Mouse (Mus musculus) embryonic fibroblast, embryonic 13.5 days (primary cell): ENCODE data around the gene Myo5a. TPM values are rescaled to one million over a fixed set of nuclear protein-coding genes. Genes with fewer than 3 reads are reported as not detected.

Experiments
- H3K27ac ChIP-seq: 2 replicates; pipeline ENCODE4 v1.5.1; 2012; ENCODE audit warnings: low read length, control low read depth, inconsistent platforms; ENCODE audit not compliant: insufficient read depth
- H3K4me1 ChIP-seq: 2 replicates; pipeline ENCODE4 v1.6.1; 2011; ENCODE audit warnings: low read length; ENCODE audit not compliant: control insufficient read depth, insufficient read depth
- H3K4me3 ChIP-seq: 2 replicates; pipeline ENCODE4 v1.5.1; 2011; ENCODE audit warnings: mild to moderate bottlenecking, control low read depth, low read length; ENCODE audit not compliant: insufficient read depth
- CTCF ChIP-seq: IDR thresholded peaks from 2 replicates; pipeline ENCODE4 v1.5.1; 2011; ENCODE audit warnings: mild to moderate bottlenecking, control low read depth, low read length, moderate library complexity, borderline replicate concordance; ENCODE audit not compliant: insufficient read depth
- POLR2A ChIP-seq: IDR thresholded peaks from 2 replicates; pipeline ENCODE4 v1.6.1; 2011; ENCODE audit warnings: low read depth, mild to moderate bottlenecking, control low read depth, low read length, moderate library complexity
- polyA plus RNA-seq: library from polyadenylated mRNA; stranded (reverse); fragments of >200 nt; gene quantifications from 2 replicates; pipeline ENCODE4 v1.2.4, GENCODE M21; 2011; ENCODE audit warnings: low read depth; ENCODE audit not compliant: missing spikeins, insufficient read length

Gene Myo5a
- polyA plus RNA-seq, 1 experiment, result 103 TPM

GRCm38 (mm10) chr9:75098937-75099336 lies 28.1 kb downstream of the Myo5a start:
- H3K4me1 ChIP-seq, result peaks cover 3% of the 10 kb centered on the region; the same call in 1 of the 2 replicates
- TF ChIP-seq CTCF (no peak), POLR2A (no peak)
- H3K4me3 ChIP-seq, result no peak overlapping the region
- H3K27ac ChIP-seq, result no peak overlapping the region

- H3K4me3 ChIP-seq, result no peak overlapping the region
- no peak for TF ChIP-seq CTCF
- TF ChIP-seq POLR2A, result no peak
- no peak overlapping the region for H3K27ac ChIP-seq
- peaks cover 2% of the 10 kb centered on the region; the same call in 1 of the 2 replicates for H3K4me1 ChIP-seq
Observed at GRCm38 (mm10) chr9:75100157-75100781, 29.5 kb downstream of the Myo5a start.

- no peak overlapping the region for H3K4me3 ChIP-seq
- no peak for TF ChIP-seq CTCF
- TF ChIP-seq POLR2A, result no peak
- H3K27ac ChIP-seq, result no peak overlapping the region
- H3K4me1 ChIP-seq, result no peaks in the 10 kb centered on the region
Observed at GRCm38 (mm10) chr9:75102131-75102530, 31.3 kb downstream of the Myo5a start.

GRCm38 (mm10) chr9:75116571-75117177 lies 45.9 kb downstream of the Myo5a start:
- no peak for TF ChIP-seq CTCF
- TF ChIP-seq POLR2A, result no peak
- H3K27ac ChIP-seq, result no peak overlapping the region
- H3K4me3 ChIP-seq, result no peak overlapping the region
- H3K4me1 ChIP-seq, result no peaks in the 10 kb centered on the region

GRCm38 (mm10) chr9:75121126-75121525 lies 50.3 kb downstream of the Myo5a start:
- H3K27ac ChIP-seq, result no peak overlapping the region
- H3K4me1 ChIP-seq, result no peaks in the 10 kb centered on the region; the same call in 1 of the 2 replicates
- no peak overlapping the region for H3K4me3 ChIP-seq
- TF ChIP-seq CTCF, result no peak

GRCm38 (mm10) chr9:75124201-75124721 lies 53.4 kb downstream of the Myo5a start:
- Histone ChIP-seq H3K4me1 (peaks cover 2% of the 10 kb centered on the region; the same call in 1 of the 2 replicates), H3K27ac (peak overlapping the region; percentile 36), H3K4me3 (no peak overlapping the region)
- TF ChIP-seq CTCF (no peak), POLR2A (no peak)

GRCm38 (mm10) chr9:75130553-75130952 lies 59.7 kb downstream of the Myo5a start:
- Histone ChIP-seq H3K4me1 (peaks cover 2% of the 10 kb centered on the region; the same call in 1 of the 2 replicates), H3K27ac (no peak overlapping the region), H3K4me3 (no peak overlapping the region)
- no peak for TF ChIP-seq POLR2A
- TF ChIP-seq CTCF, result no peak

GRCm38 (mm10) chr9:75146911-75147310 lies 76.1 kb downstream of the Myo5a start:
- H3K27ac ChIP-seq, result no peak overlapping the region
- no peak overlapping the region for H3K4me3 ChIP-seq
- TF ChIP-seq POLR2A (no peak), CTCF (no peak)
- H3K4me1 ChIP-seq, result no peaks in the 10 kb centered on the region

- TF ChIP-seq CTCF (no peak), POLR2A (no peak)
Observed at GRCm38 (mm10) chr9:75160525-75160924, 89.7 kb downstream of the Myo5a start.

GRCm38 (mm10) chr9:75163650-75164049 lies 92.8 kb downstream of the Myo5a start:
- TF ChIP-seq POLR2A (no peak), CTCF (no peak)
- H3K27ac ChIP-seq, result no peak overlapping the region
- H3K4me3 ChIP-seq, result no peak overlapping the region
- H3K4me1 ChIP-seq, result no peaks in the 10 kb centered on the region; the same call in 1 of the 2 replicates

More at GRCm38 (mm10) chr9:75160525-75160924, 89.7 kb downstream of the Myo5a start:
- Histone ChIP-seq H3K27ac (no peak overlapping the region), H3K4me3 (no peak overlapping the region), H3K4me1 (no peaks in the 10 kb centered on the region; the same call in 1 of the 2 replicates)
